Mouse (Mus musculus) Patski (cell line): ENCODE measurements around the gene Osbpl6. TPM values are rescaled to one million over a fixed set of nuclear protein-coding genes. Genes with fewer than 3 reads are reported as not detected.

Experiments
- ATAC-seq: fragments of 100-300 bp; one replicate; pipeline ENCODE4 v1.8.0; 2021
- CTCF ChIA-PET: fragments of 350-600 bp; sonication (Branson Sonifier 250); formaldehyde crosslinking; loops from one replicate; lab custom pipeline; 2022; ENCODE audit warnings: inconsistent platforms; lab: Charles Lee
- POLR2A ChIA-PET: fragments of 350-600 bp; sonication (Branson Sonifier 250); formaldehyde crosslinking; loops from one replicate; lab custom pipeline; 2022; ENCODE audit warnings: antibody characterized with exemption, inconsistent platforms; lab: Charles Lee
- DNase-seq: peaks from one replicate; pipeline ENCODE4 v3.0.0-alpha.2; 2011; ENCODE audit warnings: low read depth, low spot score
- H3K27me3 ChIP-seq: fragments of 371-371 bp; one replicate; pipeline ENCODE4 v1.5.1; 2021
- CTCF ChIP-seq: fragments of 100-300 bp; IDR thresholded peaks from one replicate; pipeline ENCODE4 v1.5.1; 2021
- in situ Hi-C: fragments of 300-500 bp; cut with MboI; formaldehyde crosslinking; loops from 3 replicates; pipeline ENCODE4 v1.11.1; 2018; ENCODE audit warnings: low pct_unique_long_range_greater_than_20kb, mixed read lengths
- polyA plus RNA-seq: library from polyadenylated mRNA; unstranded; gene quantifications from one replicate; pipeline ENCODE4 v1.2.3, GENCODE M21; 2021

The Osbpl6 gene
- polyA plus RNA-seq, 1 experiment from 2014 or later, result 10.5 TPM

DNA sequence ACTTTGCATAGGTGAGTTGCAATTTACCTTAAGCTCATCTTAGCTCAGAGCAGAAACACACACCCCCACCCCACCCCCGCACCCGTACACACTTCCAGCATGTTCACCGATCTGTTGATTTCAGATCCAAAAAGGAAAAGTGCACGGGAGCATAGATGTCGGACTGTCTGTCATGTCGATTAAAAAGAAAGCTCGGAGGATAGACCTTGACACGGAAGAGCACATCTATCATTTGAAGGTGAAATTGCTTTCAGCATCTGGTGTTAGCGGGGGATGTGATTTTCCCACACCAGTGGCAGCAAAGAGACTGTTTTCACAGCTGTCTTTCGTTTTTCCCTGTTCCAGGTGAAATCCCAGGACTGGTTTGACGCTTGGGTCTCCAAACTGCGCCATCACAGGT, 143.0 kb downstream of the Osbpl6 start:
- ChIA-PET CTCF (interaction anchor here (1.1 kb wide), 1 partner anchor 8 kb away, joined by 3 read pairs; no protein-coding TSS in a partner anchor), POLR2A (interaction anchor here (0.6 kb wide), 1 partner anchor 1313 kb away, joined by 3 read pairs; no protein-coding TSS in a partner anchor)
- DNase-seq (no peak), ATAC-seq (no peak)
- in situ Hi-C loops, result no loop called here
- no peaks in the 10 kb centered on the region for H3K27me3 ChIP-seq
- no peak for TF ChIP-seq CTCF

DNA sequence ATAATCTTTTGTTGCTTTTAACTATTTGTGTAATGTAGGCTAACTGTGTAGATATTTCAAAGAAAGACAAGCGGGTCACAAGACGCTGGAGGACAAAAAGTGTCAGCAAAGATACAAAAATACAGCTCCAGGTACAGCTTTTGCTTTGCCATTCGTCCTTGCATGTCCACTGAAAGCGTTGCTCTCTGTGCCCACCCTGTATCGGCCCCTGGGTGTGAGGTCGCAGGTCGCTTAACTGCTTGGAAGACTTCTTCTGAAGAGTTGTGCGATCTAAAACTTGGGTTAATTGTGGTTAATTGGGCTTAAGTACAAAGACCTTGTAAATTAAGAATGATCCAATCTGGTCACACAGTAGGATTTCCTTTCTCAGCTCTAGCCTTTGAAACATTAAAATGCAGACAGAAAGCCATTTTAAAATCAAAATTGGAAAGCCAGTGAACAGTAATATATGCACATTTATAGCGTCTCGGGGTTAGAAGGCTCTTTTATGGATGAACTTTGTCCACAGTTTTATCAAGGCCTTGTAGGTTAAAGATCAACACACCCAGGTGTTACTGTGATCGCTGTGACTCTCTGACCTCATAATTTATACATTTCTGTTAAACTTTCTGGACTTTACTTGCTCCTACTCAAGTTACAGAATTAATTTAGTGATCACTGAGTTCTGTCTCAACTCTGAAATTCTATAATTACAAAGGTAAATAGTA, 149.7 kb downstream of the Osbpl6 start:
- POLR2A ChIA-PET, result no interaction called here
- in situ Hi-C loops, result no loop called here
- CTCF ChIA-PET, result no interaction called here

DNA sequence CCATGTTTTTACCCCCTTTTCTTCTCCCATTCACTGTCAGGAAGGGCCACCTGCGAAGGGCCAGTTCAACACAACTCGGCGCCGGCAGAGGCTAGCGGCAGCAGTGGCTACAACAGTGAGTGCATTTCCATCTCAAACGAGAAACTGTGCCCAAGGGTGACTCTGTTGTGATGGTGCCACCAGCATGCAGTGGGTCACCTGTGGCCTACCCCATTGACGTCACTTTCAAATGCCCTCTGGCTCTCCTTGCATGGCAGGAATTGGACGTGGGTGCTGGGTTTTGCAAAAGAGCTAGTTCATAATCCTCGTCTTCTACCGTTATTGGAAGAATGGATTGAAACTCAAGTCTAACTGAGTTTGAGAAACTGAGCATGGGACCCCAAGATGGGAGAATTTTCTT, 153.8 kb downstream of the Osbpl6 start:
- TF ChIP-seq CTCF, result no peak
- no peak for DNase-seq

More for the DNA sequence above, 149.7 kb downstream of the Osbpl6 start:
- ATAC-seq (no peak), DNase-seq (no peak)
- no peak for TF ChIP-seq CTCF
- H3K27me3 ChIP-seq, result no peaks in the 10 kb centered on the region

DNA sequence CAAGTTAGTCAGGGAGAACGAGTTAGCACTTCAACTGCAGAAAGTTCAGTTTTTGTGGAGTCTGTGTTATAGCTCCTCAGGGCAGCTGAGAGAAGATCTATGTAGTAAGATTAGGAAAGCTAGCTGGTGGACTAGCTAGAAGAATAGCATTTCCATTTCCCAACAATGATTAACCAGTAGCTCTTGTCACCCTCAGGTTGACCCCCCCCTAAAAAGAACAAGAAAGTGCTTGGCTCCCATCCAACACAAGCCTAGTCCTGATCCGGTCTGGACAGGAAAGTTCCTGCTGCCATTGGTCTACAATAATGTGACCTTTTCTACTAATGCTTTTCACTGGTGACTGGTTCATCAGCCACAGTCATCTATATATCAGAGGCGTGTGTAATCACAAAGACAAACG, 157.6 kb downstream of the Osbpl6 start:
- no peak for TF ChIP-seq CTCF
- peak; percentile 62 for DNase-seq
- in situ Hi-C loops, result no loop called here
- POLR2A ChIA-PET, result interaction anchor here (0.8 kb wide), 1 partner anchor 39 kb away, joined by 3 read pairs; no protein-coding TSS in a partner anchor
- no peaks in the 10 kb centered on the region for H3K27me3 ChIP-seq
- CTCF ChIA-PET, result interaction anchor here (1.0 kb wide), 1 partner anchor 14 kb away, joined by 3 read pairs; no protein-coding TSS in a partner anchor
- ATAC-seq, result peak; percentile 80

More for the DNA sequence above, 153.8 kb downstream of the Osbpl6 start:
- POLR2A ChIA-PET, result interaction anchor here (0.7 kb wide), 1 partner anchor 47 kb away, joined by 3 read pairs; no protein-coding TSS in a partner anchor
- no peak for ATAC-seq
- H3K27me3 ChIP-seq, result no peaks in the 10 kb centered on the region
- in situ Hi-C loops, result no loop called here
- CTCF ChIA-PET, result interaction anchor here (1.2 kb wide), 1 partner anchor 58 kb away, joined by 3 read pairs; no protein-coding TSS in a partner anchor

DNA sequence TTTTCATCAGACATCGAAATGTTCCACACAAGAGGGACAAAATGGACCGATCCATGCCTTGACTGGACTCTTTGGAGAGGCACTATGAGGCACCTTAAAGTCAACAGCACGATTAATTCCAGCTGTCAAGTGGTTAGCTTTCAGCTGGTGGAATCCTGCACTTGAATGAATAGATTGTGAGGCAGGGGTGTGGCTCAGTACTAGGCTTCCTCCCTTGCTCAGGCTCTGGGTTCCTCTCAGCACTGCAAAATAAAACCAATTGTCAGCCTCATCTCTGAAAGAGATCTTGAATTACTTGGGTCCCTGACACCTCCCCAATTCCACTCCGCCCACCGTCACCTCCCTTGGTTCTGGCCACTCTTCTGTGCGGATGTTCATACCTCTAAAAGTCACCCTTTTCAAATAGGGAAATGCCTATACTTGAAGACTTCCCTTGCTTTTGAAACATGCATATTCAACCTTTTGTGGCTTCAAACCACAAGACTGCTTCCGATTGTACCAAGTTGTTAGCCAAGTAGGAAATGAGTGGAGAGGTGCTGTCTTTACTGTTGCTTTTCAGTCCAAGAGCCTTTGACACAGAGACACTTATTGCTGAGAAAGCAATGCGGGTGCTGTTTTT, 160.7 kb downstream of the Osbpl6 start:
- in situ Hi-C loops, result no loop called here
- no peaks in the 10 kb centered on the region for H3K27me3 ChIP-seq
- DNase-seq (no peak), ATAC-seq (no peak)
- no peak for TF ChIP-seq CTCF
- CTCF ChIA-PET, result no interaction called here
- POLR2A ChIA-PET, result no interaction called here

DNA sequence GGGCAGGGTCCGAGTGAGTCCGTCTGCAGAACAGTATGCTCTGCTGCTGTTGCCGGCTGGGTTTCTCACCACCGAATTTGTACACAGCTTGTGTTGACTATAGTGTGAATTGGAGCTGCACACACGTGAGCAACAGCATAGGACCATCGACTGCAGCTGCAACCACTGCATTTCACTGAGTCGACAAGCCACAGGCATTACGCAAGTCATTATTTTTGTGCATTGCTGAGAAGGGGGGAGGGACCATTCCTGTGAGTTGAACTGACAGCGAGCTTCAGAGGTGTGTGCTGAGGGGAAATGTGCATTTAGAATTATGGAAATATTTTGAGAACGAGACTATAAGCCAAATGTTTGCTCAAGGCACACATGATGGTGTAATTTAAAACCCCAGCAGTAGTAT, 165.2 kb downstream of the Osbpl6 start:
- no peaks in the 10 kb centered on the region for H3K27me3 ChIP-seq
- ATAC-seq, result no peak
- ChIA-PET CTCF (interaction anchor here (0.7 kb wide), 1 partner anchor 39 kb away, joined by 3 read pairs; no protein-coding TSS in a partner anchor), POLR2A (interaction anchor here (0.6 kb wide), 1 partner anchor 138 kb away, joined by 4 read pairs; no protein-coding TSS in a partner anchor)
- DNase-seq, result no peak
- TF ChIP-seq CTCF, result no peak
- in situ Hi-C loops, result no loop called here

DNA sequence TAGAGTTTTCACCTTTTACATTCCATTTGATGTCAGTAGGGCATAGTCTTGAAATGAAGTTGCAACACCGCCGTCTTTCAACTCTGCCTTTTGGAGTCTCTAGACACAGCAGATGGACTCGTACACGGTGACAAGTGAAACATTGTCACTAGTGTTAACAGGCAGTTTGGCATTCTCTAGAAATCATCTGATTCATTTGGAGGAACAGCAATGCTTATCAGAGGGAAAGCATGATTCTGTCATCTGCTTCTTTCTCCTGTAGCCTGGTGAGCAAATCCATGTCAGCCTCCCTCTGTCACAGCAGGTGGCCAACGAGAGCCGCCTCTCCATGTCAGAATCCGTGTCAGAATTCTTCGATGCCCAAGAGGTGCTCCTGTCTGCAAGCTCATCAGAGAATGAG, 172.6 kb downstream of the Osbpl6 start:
- TF ChIP-seq CTCF, result no peak
- in situ Hi-C loops, result no loop called here
- no peak for ATAC-seq
- POLR2A ChIA-PET, result no interaction called here
- no peaks in the 10 kb centered on the region for H3K27me3 ChIP-seq
- CTCF ChIA-PET, result no interaction called here
- no peak for DNase-seq

DNA sequence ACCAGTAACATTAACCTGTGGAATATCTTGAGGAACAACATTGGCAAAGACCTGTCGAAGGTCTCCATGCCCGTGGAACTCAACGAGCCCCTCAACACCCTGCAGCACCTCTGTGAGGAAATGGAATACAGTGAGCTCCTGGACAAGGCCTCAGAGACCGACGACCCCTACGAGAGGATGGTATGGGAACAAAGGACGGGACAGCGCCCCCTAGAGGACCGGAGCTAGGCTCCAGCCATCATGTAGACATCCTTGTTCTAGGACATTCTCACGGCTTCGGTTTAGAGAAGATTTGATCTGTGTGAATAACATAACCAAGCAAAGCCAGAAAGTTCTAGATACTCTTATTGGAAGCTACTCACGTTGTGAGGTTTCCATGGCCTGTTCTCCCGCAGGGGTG, 178.8 kb downstream of the Osbpl6 start:
- DNase-seq, result no peak
- in situ Hi-C loops, result no loop called here
- no peak for ATAC-seq
- ChIA-PET CTCF (interaction anchor here (0.7 to 1.2 kb wide), 4 partner anchors 9 to 218 kb away, joined by 3 to 4 read pairs (median 4); no protein-coding TSS in a partner anchor), POLR2A (no interaction called here)
- peak; percentile 37 for TF ChIP-seq CTCF
- no peaks in the 10 kb centered on the region for H3K27me3 ChIP-seq

DNA sequence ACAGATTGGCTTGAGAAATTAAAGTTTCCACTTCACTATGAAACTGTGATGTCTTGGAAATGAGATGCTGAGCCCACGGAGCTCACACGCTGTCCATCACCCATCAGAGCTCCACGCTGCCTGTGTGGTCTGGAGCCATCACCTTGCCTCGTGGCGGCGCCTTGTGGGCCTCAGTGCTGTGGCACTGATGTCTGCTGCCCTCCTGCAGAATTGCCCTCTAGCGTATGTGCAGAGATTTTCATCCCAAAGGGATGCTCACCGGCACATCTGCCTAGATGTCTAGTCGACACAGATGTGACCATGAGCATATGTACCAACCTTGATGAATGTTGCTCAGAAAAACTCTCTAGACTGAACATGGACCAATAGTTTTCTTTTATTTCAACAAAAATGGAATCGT, 180.6 kb downstream of the Osbpl6 start:
- ChIA-PET CTCF (no interaction called here), POLR2A (no interaction called here)

DNA sequence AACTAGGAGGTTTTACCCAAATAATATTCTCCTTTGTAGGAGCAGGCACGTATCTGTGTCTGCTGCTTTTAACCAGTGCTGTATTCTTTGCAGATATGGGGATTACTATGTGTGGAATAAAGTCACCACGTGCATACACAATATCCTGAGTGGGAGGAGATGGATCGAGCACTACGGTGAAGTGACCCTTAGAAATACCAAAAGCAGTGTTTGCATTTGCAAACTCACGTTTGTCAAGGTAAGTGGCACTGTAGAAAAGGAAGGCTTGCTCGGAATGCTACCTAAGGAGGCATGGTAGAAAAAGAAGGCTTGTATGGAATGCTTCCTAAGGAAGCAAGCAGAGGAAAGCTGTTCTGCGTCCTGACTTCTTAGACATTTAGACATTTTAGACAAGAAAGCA, 183.9 kb downstream of the Osbpl6 start:
- in situ Hi-C loops, result no loop called here
- DNase-seq (no peak), ATAC-seq (no peak)
- no peak for TF ChIP-seq CTCF
- no peaks in the 10 kb centered on the region for H3K27me3 ChIP-seq
- ChIA-PET CTCF (interaction anchor here (1.2 kb wide), 1 partner anchor 28 kb away, joined by 3 read pairs; no protein-coding TSS in a partner anchor), POLR2A (no interaction called here)

More for the DNA sequence above, 180.6 kb downstream of the Osbpl6 start:
- TF ChIP-seq CTCF, result no peak
- DNase-seq (no peak), ATAC-seq (no peak)
- in situ Hi-C loops, result no loop called here
- no peaks in the 10 kb centered on the region for H3K27me3 ChIP-seq
